Mouse (Mus musculus): ENCODE measurements around the gene Adamts15.

The Adamts15 gene

DNA sequence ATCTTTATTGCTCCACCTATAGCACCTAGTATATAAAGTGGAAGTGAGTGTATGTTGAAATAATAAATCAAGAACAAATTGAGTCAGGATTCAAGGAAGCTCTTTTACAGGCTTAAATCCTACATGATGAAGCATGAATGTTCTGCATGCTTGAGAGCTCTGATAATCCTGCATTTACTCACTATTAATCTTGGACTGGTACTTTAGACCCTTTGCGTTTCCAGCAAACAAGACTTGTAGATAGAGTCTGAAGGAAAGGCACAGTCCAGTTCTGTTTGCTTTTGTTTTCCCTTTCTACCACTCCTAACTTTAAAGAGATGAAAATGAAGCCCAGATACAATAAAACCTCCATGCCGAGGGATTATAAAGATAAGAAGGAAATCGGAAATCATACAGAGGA lies 45.7 kb downstream of the Adamts15 start:
- DNase-seq: no peak

DNA sequence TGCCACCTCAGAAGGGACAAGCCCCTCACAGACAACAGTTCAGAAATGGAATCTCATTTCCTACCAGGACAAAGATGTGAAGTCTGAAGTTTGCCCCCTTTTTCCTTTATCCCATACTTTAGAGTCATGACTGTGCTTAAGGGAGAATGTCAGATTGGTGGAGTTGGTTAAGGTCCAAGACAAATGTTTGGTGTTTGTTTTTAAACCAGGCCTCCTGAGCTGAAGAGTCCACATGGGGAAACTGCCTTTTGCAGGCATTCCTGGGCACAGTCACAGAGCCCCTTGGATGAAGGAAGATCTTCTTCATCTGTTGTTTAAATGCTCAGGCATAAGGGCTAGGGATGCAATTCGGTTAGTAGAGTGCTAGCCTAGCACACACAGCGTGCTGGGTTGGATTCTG lies 66.4 kb downstream of the Adamts15 start:
- no peak for DNase-seq

DNA sequence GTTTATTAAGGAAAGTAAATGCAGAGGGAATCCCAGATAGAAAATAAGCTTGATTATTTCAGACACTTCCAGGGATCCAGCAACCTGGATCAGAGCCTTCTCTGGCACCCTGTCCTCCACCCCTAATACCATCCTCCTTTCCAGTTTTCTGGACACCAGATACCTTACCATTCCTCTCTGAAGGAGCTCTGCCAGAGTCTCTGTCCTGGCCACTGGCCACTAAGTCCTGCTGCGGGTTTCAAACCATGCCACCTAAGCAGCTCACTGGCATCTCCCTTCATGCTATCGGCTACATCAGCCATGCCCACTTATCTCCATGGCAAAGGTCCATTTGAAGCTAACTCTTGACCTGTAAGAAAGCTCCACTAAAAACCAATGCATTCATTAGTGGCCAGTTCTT lies 70.4 kb downstream of the Adamts15 start:
- DNase-seq: no peak

DNA sequence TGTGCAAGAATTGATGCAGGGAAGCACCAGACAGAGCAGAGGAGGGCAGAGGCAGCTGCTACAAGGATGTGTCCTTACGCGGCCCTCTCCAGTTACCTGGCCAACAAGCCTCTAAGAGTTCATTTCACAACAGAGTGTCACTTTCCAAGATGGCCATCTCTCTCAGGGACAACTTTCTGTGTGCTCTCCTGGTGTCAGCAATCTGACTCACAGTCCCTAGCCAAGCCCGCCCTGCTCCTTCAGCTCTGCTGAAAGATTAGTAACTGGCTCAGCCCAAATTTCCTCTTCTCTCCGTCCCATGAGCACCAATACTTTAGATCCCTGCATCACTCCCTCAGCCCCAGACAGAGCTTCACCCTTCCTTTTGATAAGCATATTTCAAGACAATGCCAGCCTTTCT lies 72.3 kb downstream of the Adamts15 start:
- no peak for DNase-seq

DNA sequence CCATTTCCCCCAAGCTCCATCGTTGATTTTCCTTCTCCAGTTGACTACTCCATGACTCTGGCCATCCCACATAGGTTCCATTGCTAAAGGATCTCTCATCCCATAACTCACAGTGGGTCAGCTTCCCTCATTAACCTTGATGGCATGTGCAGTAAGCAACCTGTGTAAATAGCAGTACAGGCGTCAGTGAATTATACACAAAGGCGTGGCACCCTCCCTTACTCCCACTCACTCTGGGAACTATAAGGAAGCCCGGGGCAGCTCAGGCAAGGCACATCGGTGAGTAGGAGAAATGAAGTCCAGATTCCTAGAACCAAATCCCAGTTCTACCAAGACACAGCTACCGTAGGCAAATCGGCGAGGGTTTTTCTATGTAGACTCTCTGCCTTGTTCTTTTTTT lies 72.8 kb downstream of the Adamts15 start:
- no peak for DNase-seq

Data from layer of hippocampus, adult 9-11 months (tissue).